Mouse (Mus musculus) heart, postnatal 10 days (tissue): ENCODE data around the gene Zfp503. TPM values are rescaled to one million over a fixed set of nuclear protein-coding genes. Genes with fewer than 3 reads are reported as not detected.
A peak's percentile ranks its signal among the peaks of the same experiment; 100 is the strongest.

ENCODE experiments used
- DNase-seq, 2 experiments: peaks; one replicate each; pipeline ENCODE4 v3.0.0; 2021
- intact Hi-C: fragments of 180-260 bp; cut with DNase I; formaldehyde crosslinking; loops from one replicate; pipeline ENCODE4 v1.15.1; 2025
- microRNA-seq, 2 experiments: library from miRNA; unstranded; fragments of <30 nt; microRNA quantifications; one replicate each; pipeline ENCODE4 v1.2.0; 2022
- total RNA-seq, 2 experiments: library from RNA; stranded (reverse); gene quantifications; 2 replicates each; pipeline ENCODE4 v1.2.3; 2021

Zfp503 gene
- total RNA-seq, 2 experiments from 2014 or later = 2.4 to 3.3 TPM

DNA sequence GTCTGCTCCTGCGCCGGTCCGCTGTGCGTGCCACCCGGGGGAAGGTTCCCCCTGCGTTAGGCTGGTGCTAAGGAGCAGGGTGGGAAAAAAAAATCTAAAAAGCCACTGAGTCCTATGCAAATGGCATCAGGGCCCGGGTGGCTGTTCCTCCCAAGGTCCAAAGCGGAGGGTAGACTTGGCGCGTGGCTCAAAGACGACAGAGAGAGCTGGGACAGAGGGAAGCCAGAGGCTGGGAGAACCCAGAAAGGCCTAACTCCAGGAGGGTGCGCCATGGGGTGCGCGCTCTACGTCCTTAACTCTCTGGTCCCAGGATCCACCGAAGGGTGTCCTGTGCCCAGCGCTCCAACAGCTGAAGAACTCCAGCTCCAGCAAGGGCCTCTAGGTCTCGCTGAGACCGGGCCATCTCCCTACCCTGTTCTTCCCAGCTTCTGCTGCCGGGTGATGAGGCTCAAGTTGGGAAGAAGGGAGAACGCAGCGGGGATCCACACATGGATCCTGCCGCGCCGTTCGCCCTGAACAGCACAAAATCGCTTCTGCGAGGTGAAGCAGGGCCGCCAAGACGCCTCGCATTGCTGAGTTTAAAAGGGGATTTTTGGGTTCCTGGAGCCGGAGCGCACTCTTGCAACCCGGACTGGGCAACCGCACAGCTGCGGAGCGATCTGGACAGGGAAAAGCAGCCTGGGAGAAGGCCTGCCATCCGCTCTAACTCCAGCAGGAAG is 6.7 kb downstream of the Zfp503 start:
- DNase-seq = peak; percentile 42 to 55
- intact Hi-C loops = loop anchor here (10.0 kb wide), 1 partner anchor 832 kb away; no protein-coding TSS in a partner anchor

DNA sequence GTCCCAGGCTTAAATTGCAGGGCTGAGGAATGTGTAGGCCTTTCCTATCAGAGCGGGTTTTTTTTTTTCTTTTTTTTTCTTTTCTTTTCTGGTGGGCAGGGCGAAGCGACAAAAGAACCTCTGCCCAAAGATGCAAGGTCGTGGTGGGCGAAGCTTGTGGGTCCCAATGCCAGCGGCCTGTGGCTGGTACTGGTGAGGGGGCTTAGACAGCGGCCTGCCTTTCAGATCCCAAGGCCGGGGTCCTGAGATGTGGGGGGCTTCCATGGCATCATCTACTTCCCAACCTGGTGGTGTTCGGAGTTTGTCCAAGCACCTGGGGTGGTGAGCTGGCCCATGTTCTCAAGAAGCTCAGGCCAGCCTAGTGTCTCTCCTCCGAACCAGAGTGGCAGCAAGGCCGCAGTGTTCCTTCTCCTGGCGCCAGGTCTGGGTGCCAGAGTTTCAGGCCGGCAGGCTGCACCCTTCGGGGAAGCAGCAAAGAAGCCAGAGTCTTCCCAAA is 7.3 kb downstream of the Zfp503 start:
- intact Hi-C loops = loop anchor here (10.0 kb wide), 1 partner anchor 833 kb away; no protein-coding TSS in a partner anchor
- DNase-seq = peak in 1 of 2 experiments; percentile 35

DNA sequence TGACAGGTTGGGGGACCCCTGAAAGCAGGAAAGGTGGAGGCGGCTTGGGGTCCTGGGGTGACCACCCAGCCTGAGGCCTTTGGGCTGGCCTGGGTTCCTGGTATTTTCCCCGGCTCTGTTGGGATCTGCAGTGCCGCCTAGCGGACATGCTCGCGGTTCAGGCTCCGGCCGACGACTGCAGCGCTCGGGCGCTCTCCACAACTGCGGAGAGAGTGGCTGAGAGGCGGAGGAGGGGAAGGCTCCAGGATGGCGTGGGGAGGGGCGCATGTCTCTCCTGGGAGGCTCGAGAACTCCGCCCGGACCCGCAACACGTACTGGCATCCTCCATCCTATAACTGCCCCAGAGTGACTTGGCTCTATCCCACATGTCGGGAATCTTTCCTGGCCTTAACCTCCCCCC is 7.9 kb downstream of the Zfp503 start:
- DNase-seq = peak; percentile 83 to 87

DNA sequence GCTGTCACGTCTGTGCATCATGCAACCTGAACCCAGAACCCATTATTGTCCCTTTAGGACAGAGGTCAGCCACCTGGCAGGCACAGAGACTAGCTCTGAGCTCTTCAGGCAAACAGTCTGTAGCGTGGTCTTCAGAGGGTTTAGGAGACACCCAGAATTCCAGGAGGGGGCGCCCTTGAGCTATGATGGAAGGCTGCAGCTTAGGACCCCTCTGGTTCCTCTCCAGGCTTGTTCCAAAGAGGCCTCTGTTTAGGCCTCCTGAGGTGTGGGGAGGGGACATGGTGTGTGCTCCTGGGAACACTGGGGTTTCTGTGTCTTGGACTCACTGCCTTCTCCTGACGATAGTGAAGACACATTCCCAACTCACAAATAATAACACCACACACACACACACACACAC is 20.4 kb downstream of the Zfp503 start:
- DNase-seq = peak; percentile 59 to 80
- intact Hi-C loops = loop anchor here (5.0 kb wide), 1 partner anchor 1078 kb away; no protein-coding TSS in a partner anchor

More for the DNA sequence above, 7.9 kb downstream of the Zfp503 start:
- intact Hi-C loops = loop anchor here (1.0 to 10.0 kb wide), 2 partner anchors 78 to 833 kb away; no protein-coding TSS in a partner anchor

DNA sequence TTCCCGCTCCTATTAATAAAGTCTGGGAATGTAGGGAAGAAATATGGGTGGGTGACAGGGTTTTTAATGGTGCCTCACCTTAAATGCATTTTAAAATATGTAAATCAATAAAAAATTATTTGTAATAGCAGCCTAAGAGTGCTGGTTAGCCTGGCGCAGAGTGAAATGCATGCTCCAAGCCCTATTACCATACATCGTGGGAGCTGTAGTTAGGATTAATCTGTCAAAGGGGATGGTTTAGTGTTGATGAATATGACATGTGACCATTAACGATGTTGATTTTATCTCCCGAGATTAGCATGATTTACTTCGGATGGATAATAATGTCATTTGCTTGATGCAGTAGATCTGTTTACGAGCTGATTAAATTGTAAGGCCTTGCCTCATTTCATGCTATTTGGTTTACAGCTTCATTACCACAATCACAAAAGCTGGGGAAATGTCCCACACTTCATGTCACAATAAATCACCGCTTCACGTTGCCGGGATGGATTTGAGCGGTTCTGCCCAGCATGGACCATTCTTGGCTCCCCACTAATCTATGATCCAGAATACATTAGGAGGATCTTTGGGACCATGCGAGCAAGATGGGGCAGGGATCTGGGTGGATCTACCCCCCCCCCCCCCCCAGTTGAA is 21.9 kb downstream of the Zfp503 start:
- intact Hi-C loops = loop anchor here (5.0 kb wide), 1 partner anchor 1080 kb away; no protein-coding TSS in a partner anchor
- DNase-seq = no peak

DNA sequence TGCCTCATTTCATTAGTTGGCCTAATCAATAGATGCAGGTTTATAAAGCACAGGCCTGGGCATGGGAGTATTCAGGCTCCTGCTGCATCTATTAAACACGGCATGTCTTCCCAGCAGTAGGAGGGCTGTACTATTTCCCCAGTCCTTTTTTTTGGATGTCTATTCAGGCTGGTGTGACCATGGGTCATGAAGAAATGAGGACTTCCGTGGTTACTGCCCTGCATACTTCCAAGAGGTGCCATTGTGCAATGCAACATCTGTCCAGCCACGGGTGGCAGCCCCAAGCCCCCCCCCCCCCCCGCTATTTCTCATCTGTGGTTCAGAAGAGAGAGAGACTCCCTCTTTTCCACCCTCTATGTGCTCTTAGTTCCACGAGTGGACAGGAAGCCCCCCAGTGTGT is 23.1 kb downstream of the Zfp503 start:
- intact Hi-C loops = loop anchor here (5.0 kb wide), 1 partner anchor 1081 kb away; no protein-coding TSS in a partner anchor

DNA sequence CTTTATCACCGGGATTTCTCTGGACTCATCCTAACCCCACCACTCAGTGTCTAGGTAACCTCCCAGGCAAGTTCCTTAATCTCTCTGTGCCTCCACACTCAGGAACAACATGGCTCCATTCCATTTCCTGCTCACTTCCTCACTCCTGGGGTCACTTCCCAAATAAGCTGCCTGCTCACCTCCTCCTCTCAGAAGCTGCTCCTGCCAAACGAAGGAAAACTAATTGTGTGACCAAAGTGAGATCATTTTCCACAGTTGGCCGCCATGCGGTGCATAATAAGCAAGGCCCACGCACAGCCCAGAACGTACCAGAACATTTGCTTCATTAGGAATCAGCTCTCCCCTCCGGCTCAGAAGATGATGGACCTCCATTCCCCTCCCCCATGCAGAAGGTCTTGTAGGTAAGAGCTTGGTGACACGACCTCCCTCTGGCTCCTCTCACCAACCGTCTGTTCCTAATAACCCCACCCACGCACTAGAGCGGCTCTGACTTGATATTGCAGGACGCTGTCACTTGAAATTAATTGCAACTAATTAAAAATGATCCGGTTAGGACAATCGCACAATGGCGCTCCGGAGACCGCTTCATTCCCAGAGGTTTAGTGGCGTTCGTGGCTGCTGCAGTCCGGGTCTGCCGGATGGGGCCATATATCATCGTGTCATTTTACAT is 26.9 kb downstream of the Zfp503 start:
- intact Hi-C loops = no loop called here

More for the DNA sequence above, 23.1 kb downstream of the Zfp503 start:
- DNase-seq = no peak

DNA sequence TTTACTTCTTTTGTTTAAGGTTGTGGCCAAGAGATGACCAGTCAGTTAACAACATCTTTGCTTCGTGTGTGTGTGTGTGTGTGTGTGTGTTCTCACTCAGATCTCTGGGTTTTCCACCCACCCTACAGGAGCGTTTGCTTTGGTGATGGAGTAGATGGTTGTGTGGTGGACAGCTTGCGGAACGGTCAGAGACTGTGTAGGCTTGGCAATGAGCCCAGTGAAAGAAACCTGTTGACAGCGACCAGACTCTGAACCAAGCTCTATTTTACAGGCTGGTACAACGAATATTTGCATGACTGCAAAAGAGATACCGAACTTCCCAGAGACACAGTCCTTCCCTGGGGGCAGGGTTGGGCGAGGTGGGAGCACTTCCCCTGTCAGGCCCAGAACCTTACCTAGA is 30.2 kb downstream of the Zfp503 start:
- intact Hi-C loops = no loop called here
- DNase-seq = peak; percentile 24 to 40

More for the DNA sequence above, 26.9 kb downstream of the Zfp503 start:
- DNase-seq = no peak

DNA sequence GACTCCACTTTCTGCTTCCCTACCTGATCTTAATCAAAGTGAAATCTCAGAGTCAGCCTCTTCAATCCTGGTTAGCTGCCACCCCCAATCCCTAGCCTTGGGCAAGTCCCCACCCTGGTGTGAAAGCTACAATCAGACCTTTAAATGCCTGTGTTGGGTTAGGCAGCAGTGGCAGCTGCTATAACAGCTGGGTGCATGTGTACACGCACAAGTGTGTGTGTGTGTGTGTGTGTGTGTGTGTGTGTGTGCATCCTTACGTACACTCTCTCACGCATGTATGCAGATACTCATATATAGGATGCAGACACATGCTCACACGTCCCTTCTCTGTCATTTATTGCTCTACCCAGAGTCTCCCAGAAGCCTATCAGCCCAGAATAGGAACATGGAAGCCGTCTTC is 30.8 kb downstream of the Zfp503 start:
- no peak for DNase-seq
- intact Hi-C loops = no loop called here

DNA sequence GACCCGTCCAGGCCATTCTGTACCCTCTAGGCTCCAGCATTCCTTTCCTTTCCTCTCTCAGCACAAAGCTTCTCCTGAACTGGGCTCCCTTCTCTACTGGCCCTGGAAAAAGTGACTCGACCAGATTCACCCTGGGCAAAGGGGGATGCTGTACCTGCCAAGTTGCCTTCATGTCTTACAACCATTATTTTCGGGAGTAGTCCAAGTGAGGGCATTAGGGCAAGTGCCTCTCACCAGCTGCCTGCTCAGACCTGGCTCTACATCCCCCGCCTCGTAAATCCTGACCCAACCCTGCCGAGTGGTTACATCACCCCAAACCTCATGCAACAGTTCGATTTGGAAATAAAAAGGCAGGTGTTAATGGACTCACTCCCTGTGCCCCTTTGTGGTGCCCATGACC is 36.9 kb downstream of the Zfp503 start:
- DNase-seq = no peak
- intact Hi-C loops = no loop called here

DNA sequence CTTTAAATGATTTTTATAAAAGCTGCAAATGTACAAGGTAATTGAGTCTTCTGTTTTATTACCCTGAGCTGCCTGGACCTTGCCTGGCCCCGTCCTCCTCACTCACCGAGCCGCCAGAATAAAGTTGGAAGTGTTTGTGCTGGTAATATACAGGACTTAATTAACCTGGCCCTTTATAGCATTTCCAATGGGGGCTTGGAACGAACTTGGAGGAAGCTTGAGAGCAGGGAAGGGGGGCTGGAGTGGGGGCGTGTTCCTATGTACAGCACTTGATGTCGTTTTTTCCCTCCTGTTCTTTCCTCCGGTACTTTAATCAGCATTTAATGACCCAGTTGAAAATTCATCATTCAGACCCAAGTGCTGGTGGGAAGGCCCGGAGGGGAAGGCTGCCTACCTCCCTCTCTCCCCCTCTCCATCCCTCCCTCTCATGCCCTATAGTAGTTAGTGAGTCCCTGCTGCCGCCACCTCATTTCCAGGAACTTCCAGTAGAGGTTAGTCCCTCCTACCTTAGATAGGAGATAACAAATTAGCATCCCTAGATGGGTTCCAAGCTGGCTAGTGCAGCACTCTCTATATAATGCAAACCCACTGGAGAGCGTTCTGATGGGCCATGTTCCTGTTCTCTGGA is 37.4 kb downstream of the Zfp503 start:
- no peak for DNase-seq
- intact Hi-C loops = no loop called here

DNA sequence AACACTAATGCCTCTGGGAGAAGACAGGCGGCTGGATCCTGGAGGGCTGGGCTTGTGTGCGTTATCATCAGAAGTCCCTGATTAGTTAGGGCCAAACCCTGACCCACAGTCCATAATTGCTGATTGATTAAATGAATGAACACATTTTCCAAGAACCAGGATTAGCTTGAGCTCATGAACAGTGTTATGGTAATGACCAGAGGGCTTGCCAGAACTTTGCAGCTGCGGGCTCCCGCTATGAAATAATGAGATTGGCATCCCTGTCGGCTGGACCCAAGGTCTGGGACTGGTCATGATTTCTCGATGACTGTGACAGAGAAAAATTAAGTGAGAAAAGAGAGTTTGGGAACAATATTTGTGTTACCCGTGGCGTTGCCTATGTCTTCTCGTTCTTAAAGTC is 44.5 kb downstream of the Zfp503 start:
- DNase-seq = peak; percentile 3 to 23
- intact Hi-C loops = no loop called here

DNA sequence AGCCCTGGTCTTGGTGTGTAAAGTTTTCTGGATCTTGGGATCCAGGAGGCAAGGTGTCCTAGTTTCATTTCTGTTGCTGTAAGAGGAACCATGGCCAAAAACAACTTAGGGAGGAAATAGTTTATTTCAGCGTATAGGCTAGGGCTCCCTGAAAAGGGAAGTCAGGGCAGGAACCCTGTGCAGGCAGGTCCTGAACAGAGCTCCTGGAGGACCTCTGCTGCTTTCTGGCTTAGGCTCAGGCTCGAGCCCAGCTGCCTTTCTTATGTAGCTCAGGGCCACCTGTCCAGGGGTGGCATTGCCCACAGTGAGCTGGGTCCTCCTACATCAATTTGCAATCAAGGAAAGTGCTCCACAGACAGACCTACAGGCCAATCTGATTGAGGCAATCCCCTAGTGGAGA is 47.8 kb downstream of the Zfp503 start:
- no peak for DNase-seq
- intact Hi-C loops = no loop called here

DNA sequence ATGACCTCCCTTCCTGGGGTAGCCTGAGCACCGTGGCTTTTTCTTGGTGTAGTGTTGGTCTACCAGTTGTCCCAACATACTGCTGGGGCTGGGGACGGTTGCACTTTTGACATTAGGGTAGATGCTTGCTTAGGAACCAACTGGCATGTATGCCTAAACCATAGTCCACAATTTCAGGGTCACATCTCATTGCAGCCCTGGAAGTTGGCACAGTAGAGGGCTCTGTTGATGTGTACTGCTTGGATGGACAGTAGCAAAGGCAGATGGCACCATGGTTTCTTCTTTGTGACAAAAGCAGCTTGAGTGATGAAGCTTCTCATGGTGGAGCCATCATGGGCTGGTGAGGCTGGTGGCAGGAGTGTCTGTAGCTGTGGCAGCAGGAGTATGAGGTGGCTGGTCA is 52.3 kb downstream of the Zfp503 start:
- intact Hi-C loops = no loop called here
- DNase-seq = no peak

DNA sequence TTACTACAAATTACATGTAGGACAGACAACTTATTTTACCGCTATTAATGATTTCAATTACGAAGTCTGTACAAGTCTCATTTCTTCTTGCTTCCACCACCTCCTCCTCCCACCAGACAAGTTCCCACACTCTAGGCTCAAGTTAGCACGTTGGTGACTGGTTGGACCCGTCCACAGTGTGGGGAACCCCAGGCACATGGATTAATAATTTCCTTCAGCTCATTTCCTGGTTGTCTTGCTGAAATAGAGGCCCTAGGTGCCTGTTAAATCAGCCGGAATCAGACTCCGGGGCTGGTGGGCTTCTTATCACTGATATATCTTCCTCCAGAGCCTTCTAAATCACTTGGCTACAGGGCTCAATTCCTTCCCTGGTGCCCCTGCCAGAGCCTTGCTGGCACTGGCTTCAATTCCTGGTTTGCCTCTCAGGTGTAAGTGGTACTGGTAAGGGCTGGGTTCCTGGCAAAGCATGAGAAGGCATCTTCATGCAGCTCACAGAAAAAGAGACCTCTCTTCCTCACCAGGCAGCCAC is 53.2 kb downstream of the Zfp503 start:
- no peak for DNase-seq
- intact Hi-C loops = no loop called here

Small RNAs within 50 kb of the gene (microRNA-seq; reads per million reads assigned to microRNA genes)
- 0 reads per million in 2 experiments for gene Gm27532

Other genes starting within 250 kb of the Zfp503 start
- 10 to 100 TPM; 27.2 to 30.5 TPM for gene Samd8, start 239.1 kb downstream of the Zfp503 start, total RNA-seq
- under 1 TPM in 1 of 2 experiments, not detected in 1; 0.60 TPM for gene Dusp13, start 238.4 kb downstream of the Zfp503 start, total RNA-seq
- gene Vdac2, start 164.4 kb downstream of the Zfp503 start, total RNA-seq = 100 to 1,000 TPM; 544 to 567 TPM
- 10 to 100 TPM in 1 of 2 experiments, 1 to 10 TPM in 1; 8.8 to 10.3 TPM for gene Comtd1, start 140.6 kb downstream of the Zfp503 start, total RNA-seq
- 1 to 10 TPM; 1.1 to 2.1 TPM for gene Lrmda, start 30.1 kb upstream of the Zfp503 start, total RNA-seq